Mouse (Mus musculus) liver, embryonic 14.5 days (tissue): Measurements from ENCODE around the gene Pde5a. TPM values are rescaled to one million over a fixed set of nuclear protein-coding genes. Genes with fewer than 3 reads are reported as not detected.

Source experiments
- ATAC-seq: fragments of 200-750 bp; cut with Nextera tagmentation; 2 replicates; pipeline ENCODE4 v1.8.0; 2017; ENCODE audit warnings: moderate number of reproducible peaks, mild to moderate bottlenecking, moderate library complexity; ENCODE audit not compliant: insufficient read depth
- DNase-seq, 3 experiments: peaks; one replicate each; pipeline ENCODE4 v3.0.0-alpha.2; 2012 to 2013; ENCODE audit warnings: low read depth in 3 of 3, low spot score in 3 of 3
- H3K27ac ChIP-seq: fragments of 300-500 bp; sonication (generic); 2 replicates; pipeline ENCODE4 v1.5.1; 2014; ENCODE audit warnings: moderate library complexity, mild to moderate bottlenecking, control low read depth, inconsistent platforms
- H3K27me3 ChIP-seq: fragments of 300-500 bp; sonication (generic); 2 replicates; pipeline ENCODE4 v1.6.1; 2014; ENCODE audit warnings: mild to moderate bottlenecking, low read length, moderate library complexity; ENCODE audit not compliant: control insufficient read depth, insufficient read depth
- H3K36me3 ChIP-seq: fragments of 300-500 bp; sonication (generic); replicated peaks from 2 replicates; pipeline ENCODE4 v1.6.1; 2014; ENCODE audit warnings: low read depth; ENCODE audit not compliant: control insufficient read depth, insufficient read depth
- H3K4me1 ChIP-seq, 2 experiments: fragments of 200-500 bp in 1 of 2; fragments of 300-500 bp in 1 of 2; sonication (generic) in 1 of 2; replicated peaks; 2 replicates each; pipeline ENCODE4 v1.6.1; 2012 to 2014; ENCODE audit warnings: antibody characterized with exemption in 1 of 2, inconsistent platforms in 1 of 2, low read length in 1 of 2; ENCODE audit not compliant: control insufficient read depth in 2 of 2, insufficient read depth in 2 of 2
- H3K4me2 ChIP-seq: fragments of 300-500 bp; sonication (generic); 2 replicates; pipeline ENCODE4 v1.6.1; 2014; ENCODE audit warnings: low read depth, mild to moderate bottlenecking, control low read depth, moderate library complexity
- H3K4me3 ChIP-seq, 2 experiments: fragments of 200-500 bp in 1 of 2; fragments of 300-500 bp in 1 of 2; sonication (generic) in 1 of 2; 2 replicates each; pipeline ENCODE4 v1.5.1; 2012 to 2014; ENCODE audit warnings: low read depth in 2 of 2, low read length in 2 of 2, mild to moderate bottlenecking in 2 of 2, control low read depth in 1 of 2, inconsistent platforms in 1 of 2, moderate library complexity in 1 of 2; ENCODE audit not compliant: insufficient read depth in 1 of 2
- H3K9ac ChIP-seq: fragments of 300-500 bp; sonication (generic); replicated peaks from 2 replicates; pipeline ENCODE4 v1.6.1; 2014; ENCODE audit warnings: mild to moderate bottlenecking, control low read depth, moderate library complexity
- H3K9me3 ChIP-seq: fragments of 300-500 bp; sonication (generic); 2 replicates; pipeline ENCODE4 v1.6.1; 2016; ENCODE audit warnings: low read length, mixed read lengths; ENCODE audit not compliant: control insufficient read depth
- CTCF ChIP-seq: IDR thresholded peaks from 2 replicates; pipeline ENCODE4 v1.5.1; 2016; ENCODE audit warnings: antibody characterized with exemption, low read depth, control low read depth
- EP300 ChIP-seq: IDR thresholded peaks from 2 replicates; pipeline ENCODE4 v1.6.1; 2016; ENCODE audit warnings: antibody characterized with exemption, low read depth
- WGBS: fragments of 180-500 bp; shearing (Covaris S2); extraction: QIAGEN DNeasy Blood & Tissue Kit; methylation state at CpG from one replicate; pipeline ENCODE4 v1.1.7; 2014; ENCODE audit not compliant: insufficient replicate concordance; 5-methylcytosine and 5-hydroxymethylcytosine counted together
- polyA plus RNA-seq, 2 experiments: library from polyadenylated mRNA; depleted of rRNA in 1 of 2; stranded (reverse) in 1 of 2; unstranded in 1 of 2; fragments of >200 nt; fragmentation: Nextera tagmentation in 1 of 2; extraction: Ambion mirVana in 1 of 2; gene quantifications; 2 replicates each; pipeline versions ENCODE4 v1.2.1 to v1.2.3; 2012 to 2014

Gene Pde5a
- polyA plus RNA-seq, 2 experiments = 1.0 to 1.5 TPM

GRCm38 (mm10) chr3:122877543-122877942, 148.8 kb downstream of the Pde5a start:
- no peaks in the 10 kb centered on the region for H3K4me1 ChIP-seq
- H3K9me3 ChIP-seq = no peaks in the 10 kb centered on the region
- H3K27ac ChIP-seq = no peak overlapping the region
- H3K36me3 ChIP-seq = no peaks in the 10 kb centered on the region
- ATAC-seq = no peak
- H3K9ac ChIP-seq = no peak overlapping the region
- H3K4me3 ChIP-seq = no peak overlapping the region
- TF ChIP-seq EP300 = no peak
- TF ChIP-seq CTCF = no peak
- no peak overlapping the region for H3K4me2 ChIP-seq
- DNase-seq = no peak
- no peaks in the 10 kb centered on the region for H3K27me3 ChIP-seq
- 60% methylated on average over 3 of the region's 3 CpGs for WGBS

- Histone ChIP-seq H3K4me2 (no peak overlapping the region), H3K27ac (no peak overlapping the region), H3K9me3 (no peaks in the 10 kb centered on the region), H3K36me3 (no peaks in the 10 kb centered on the region), H3K27me3 (no peaks in the 10 kb centered on the region), H3K9ac (no peak overlapping the region), H3K4me1 (no peaks in the 10 kb centered on the region), H3K4me3 (no peak overlapping the region)
- TF ChIP-seq EP300 (no peak), CTCF (no peak)
- WGBS = 68% methylated on average over 8 of the region's 8 CpGs
- DNase-seq (no peak), ATAC-seq (no peak)
Measured at GRCm38 (mm10) chr3:122878705-122879315, 150.1 kb downstream of the Pde5a start.

GRCm38 (mm10) chr3:122887505-122888301, 159.0 kb downstream of the Pde5a start:
- Histone ChIP-seq H3K4me1 (peaks cover 0 to 5% of the 10 kb centered on the region in 2 experiments; a peak in 2 of 4 replicates), H3K4me2 (no peak overlapping the region), H3K9ac (no peak overlapping the region), H3K36me3 (no peaks in the 10 kb centered on the region), H3K27ac (no peak overlapping the region), H3K9me3 (no peaks in the 10 kb centered on the region), H3K4me3 (no peak overlapping the region), H3K27me3 (no peaks in the 10 kb centered on the region)
- WGBS = 45% methylated on average over 4 of the region's 4 CpGs
- no peak for DNase-seq
- TF ChIP-seq EP300 = no peak
- TF ChIP-seq CTCF = no peak
- ATAC-seq = no peak

- H3K9ac ChIP-seq = no peak overlapping the region
- no peak overlapping the region for H3K4me3 ChIP-seq
- no peak for ATAC-seq
- no peaks in the 10 kb centered on the region for H3K27me3 ChIP-seq
- peaks cover 0 to 5% of the 10 kb centered on the region in 2 experiments; a peak in 2 of 4 replicates for H3K4me1 ChIP-seq
- DNase-seq = no peak
- H3K36me3 ChIP-seq = no peaks in the 10 kb centered on the region
- H3K27ac ChIP-seq = no peak overlapping the region
- H3K9me3 ChIP-seq = no peaks in the 10 kb centered on the region
- TF ChIP-seq CTCF = no peak
- no peak for TF ChIP-seq EP300
- H3K4me2 ChIP-seq = no peak overlapping the region
- 58% methylated on average over 5 of the region's 5 CpGs for WGBS
Measured at GRCm38 (mm10) chr3:122888371-122888819, 159.6 kb downstream of the Pde5a start.

GRCm38 (mm10) chr3:122894772-122895171, 166.0 kb downstream of the Pde5a start, which contains the start of gene Fabp2:
TSS of gene Fabp2 (plus strand) at chr3:122895072.
- H3K27ac ChIP-seq = no peak within 1 kb of the TSS
- no peaks in the 10 kb centered on the region for H3K27me3 ChIP-seq
- H3K4me2 ChIP-seq = no peak within 1 kb of the TSS
- no peak within 1 kb of the TSS for H3K4me3 ChIP-seq
- WGBS = 74% methylated on average over 3 of the region's 3 CpGs
- no peaks in the 10 kb centered on the region for H3K4me1 ChIP-seq
- H3K9me3 ChIP-seq = no peaks in the 10 kb centered on the region
- no peak for TF ChIP-seq CTCF
- TF ChIP-seq EP300 = no peak
- H3K36me3 ChIP-seq = no peaks in the 10 kb centered on the region
- H3K9ac ChIP-seq = no peak within 1 kb of the TSS
- ATAC-seq (no peak), DNase-seq (no peak)
